Mouse (Mus musculus) testis, postnatal 14 days (tissue): ENCODE measurements around the gene Fam43b.
"Not testable (repeated sequence)": the region's sequence is repeated elsewhere in the genome, so short reads cannot be mapped to it uniquely, and the experiment has no call there.

Experiments used
- DNase-seq: peaks from one replicate; pipeline ENCODE4 v3.0.0; 2021; ENCODE audit warnings: low spot score

Fam43b gene

DNA sequence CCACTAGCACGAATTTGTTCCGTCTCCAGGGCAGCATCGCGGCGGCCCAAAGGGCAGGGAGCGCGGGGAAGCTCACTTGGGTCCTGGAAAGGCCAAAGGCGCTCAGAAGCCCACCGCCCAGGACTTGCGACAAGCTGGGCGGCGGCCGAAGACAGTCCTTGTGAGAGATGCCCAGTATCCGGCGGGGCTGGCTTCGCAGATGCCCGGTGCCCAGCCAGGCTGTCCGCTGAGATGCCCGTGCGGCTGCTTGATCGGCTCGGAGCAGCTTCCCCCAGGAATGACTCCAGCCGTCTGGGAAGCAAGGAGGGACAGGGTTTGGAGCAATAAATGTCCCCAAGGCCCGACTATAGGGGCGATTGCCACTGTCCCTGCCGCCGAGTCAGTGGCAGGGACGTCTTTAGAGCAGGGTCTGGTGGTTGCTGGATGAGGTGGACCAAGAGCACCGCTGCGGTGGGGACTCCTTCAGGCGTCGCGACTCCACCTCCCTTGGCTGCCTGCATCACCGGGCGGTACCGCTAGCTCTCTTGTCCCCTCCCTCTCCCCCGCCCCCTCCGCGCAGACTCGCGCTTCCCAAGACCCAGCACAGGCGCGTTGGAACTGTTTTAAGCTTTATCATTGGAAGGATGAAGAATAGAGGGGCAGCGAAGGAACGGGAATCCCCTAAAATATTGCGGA lies at the start of gene Fam43b:
TSS of gene Fam43b (minus strand) at position 558 of the 675 bp plus-strand sequence.
- no peak for DNase-seq

DNA sequence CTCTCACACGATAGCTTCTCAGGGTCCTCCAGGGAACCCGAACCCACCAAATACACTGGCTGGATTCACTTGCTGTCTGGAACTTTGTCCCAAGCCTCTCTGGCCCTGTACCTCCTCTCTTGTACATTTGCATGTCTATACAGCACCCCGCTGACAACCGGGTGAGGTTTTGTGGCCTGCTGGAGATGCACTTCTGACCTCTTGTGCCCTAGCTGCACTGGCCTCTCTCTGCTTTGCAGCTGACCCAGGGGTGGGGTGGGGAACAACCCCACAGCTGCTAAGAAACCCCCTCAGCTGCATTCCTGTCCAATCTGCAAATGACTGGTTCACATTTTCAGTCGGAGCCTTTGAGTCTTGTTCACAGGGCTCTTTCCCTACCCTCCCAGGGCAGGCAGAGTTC lies 48.6 kb upstream of the Fam43b start:
- no peak for DNase-seq

DNA sequence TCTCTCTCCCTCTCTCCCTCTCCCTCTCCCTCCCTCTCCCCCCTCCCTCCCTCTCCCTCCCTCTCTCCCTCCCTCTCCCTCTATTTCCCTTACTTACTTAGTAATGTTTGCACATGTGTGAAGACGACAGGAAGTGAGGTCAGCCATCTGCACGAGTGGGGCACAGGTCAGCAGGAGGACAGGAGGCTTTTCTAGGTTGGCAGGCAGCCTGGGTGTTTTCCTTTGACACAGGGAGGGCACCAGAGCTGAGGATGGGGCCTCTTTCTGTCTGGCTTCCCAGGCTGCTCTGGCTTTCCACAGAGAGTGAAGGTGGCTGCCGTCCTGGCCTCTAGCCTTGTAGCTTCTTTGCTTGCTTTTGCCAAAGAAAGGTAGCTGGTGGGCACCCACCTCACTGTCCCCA lies 43.7 kb upstream of the Fam43b start:
- DNase-seq, result no peak

DNA sequence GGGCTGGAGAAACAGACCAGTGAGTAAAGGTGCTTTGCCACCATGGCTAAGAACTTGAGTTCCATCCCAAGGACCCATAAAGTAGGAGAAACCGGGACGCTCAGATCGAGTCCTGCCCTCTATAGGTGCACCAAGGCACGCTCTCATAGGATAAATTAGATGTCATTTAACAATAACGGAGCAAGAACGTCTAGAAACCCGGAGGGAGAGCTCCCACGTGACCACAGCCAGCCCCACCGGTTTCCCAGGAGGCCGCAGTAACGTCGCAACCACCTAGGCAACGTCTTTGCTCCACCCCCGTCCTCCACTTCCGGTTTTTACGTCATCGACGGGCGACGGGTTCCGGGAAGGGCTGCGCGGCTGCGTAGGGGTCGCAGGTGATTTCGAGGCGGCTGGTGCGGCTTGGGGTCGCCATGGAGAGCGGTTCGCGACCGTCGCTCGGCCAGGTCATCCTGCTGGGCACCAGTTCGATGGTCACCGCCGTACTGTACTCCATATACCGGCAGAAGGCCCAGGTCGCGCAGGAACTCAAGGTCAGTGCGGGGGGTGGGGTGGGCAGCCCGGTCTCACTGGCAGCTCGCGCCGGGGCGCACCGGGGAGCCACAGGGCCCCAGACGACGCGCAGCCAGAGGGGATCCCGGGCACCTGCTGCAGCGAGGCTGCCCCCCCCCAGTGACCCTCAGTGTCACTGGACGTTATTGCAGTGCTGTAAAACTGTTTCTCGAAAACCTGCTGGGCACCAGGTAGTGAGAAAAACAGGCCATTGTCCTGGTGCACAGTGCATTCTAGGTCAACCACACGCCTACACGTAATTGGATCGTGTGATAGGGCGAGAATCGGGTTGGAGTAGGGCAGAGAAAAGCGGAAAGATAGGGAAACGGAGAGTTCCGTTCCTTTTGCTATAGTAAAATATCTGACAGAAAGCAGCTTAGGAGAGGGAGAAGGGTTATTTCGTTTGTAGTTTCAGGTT lies 38.3 kb upstream of the Fam43b start, which contains the start of gene Mul1:
TSS of gene Mul1 (plus strand) at position 325 of the 970 bp plus-strand sequence.
- peak; percentile 97 for DNase-seq

DNA sequence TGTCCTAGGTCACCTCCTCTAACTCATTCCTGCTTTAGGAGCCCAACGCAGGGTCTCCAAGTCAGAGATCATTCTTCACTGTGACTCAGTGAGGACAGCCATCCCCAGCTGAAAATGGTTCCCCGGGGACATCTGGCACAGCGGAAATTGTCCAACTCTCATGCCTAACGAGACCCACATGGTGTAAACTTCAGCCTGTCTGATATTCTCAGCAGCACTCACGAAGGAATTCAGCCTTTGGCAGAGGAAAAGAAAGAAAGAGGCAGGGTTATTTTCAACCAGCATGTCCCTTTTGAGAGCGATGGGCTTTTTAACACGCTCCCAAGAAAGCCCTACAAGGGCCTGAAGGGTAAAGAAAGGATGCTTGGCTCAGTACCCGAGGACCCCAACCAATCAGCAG lies 35.0 kb upstream of the Fam43b start:
- DNase-seq, result no peak

DNA sequence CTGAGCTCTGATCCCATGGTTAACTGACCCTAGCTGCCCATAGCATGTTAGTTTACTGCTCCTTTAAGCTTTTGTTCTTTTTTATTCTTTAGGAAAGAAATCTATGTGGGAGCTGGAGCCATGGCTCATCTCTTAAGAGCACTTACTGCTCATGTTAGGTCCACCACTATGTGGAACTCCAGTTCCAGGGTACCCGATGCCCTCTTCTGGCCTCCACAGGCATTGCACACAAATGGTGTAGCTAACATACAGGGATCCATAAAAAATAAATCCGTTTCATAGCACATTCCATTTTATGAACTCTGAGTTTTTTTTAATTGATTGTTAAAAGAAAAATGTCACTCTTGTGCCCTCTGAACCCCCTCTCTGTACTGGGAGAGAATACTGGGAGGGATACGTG lies 33.5 kb upstream of the Fam43b start:
- DNase-seq, result no peak

DNA sequence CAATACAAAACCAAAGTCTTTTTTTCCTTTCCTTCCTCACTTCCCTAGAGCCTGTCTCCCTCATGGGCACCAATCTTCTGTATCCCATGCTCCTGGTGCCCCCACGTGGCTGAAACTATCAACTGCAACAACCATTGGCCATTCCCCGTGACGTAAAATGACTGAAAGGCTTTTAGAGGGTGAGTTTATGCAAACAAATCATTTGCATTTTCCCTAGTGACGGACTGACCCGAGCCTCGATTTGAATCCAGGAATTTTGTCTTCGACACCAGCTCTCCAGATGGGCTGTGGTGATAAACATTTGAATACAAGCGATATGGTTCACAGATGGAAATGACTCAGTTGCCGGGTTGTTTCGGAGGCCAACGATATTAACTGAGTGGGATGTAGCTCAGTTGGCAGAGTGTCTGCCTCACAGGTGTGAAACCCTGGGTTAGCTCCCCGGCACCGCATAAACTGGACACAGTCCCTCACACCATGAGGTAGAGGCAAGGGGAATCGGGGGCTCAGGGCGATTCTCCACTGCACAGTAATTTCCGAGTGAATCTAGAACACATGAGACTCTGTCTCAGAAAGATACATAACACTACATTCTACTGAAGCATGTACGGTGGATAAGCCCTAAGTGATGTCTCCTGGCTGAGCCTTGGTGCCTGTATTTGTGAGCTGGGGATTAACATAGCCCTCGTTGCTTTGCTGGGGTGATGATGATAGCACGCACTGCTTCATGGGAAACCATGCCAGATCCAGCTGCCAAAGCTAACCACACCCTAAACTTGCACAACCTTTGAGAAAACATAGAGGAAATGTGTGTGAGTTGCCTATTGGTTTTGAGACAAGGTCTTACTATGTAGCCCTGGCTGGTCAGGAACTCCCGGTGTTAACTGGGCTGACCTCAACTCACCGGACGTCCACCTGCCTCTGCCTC lies 30.7 kb upstream of the Fam43b start:
- peak; percentile 57 for DNase-seq

DNA sequence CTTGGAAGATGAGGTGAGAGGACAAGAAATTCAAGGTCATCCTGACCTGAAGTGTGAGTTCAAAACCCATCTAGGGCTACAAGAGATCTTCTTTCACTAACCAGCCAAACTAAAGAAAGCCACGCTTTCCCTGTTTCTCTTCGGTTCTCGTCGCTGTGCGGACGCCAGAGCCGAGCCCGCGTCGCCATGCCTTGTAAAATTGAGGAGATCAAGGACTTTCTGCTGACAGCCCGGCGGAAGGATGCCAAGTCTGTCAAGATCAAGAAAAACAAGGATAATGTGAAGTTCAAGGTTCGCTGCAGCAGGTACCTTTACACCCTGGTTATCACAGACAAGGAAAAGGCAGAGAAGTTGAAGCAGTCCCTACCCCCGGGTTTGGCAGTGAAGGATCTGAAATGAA lies 29.3 kb upstream of the Fam43b start:
- not testable (repeated sequence) for DNase-seq

DNA sequence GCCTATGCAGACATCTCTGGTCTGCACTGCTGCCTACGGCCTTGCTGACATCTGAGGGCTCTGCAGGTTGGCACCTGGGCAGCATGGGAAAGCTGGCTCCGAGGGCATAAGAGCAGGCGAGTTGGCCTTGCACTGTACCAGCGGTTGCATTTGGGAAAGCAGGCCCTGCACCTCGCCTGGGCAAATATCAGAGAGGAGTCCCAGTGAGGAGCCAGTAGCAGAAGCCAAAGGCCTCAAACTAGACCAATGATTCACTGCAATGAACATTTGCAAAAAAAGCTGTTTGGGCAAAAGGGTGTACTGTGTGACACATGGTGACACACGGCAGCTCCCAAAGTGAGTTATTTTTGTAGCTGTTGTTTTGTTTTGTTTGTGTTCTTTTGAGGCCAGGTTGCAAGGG lies 28.7 kb upstream of the Fam43b start:
- DNase-seq, result no peak

DNA sequence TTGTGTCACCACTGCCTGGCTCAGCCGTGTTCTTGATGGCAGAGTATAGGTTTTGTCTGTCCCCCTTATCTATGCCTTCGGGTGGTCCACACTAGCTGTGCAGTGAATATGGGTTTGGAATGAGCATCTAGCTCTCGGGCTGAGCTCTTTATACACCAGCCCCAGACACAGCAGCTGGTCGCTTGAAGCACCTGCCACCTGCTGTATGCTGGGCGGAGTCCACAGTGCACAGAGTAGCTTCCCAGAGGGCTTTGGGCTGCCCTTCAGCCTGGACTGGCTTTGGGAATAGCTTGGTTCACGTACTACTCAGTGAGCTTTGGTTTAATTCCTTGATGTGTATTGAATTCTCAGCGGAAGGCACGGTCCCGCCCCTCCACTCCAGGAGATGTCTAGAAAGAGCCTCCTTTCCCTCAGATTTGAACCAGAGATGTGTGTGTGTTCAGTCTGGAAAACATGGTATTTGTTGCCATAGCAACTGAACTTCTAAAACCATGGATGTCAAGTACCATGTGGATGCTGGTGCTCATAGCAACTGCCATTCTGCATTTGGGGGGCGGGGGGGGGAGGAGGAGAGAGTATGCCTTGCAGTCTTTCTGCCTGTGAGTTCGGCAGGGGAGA lies 22.1 kb upstream of the Fam43b start:
- DNase-seq, result no peak

DNA sequence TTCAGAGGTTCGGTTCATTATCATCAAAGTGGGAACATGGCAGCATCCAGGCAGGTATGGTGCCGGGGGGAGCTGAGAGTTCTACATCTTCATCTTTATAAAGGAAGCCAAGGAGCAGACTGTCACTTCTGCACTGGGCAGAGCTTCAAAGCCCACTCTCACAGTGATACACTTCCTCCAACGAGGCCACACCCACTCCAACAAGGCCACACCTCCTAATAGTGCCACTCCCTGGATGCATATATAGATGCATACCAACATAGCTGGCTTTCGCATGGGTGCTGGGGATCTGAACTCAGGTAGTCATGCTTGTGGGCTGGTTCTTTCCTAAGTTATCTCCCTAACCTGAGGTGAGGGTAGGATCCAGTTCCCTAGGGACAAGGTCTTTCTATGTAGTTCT lies 21.6 kb upstream of the Fam43b start:
- DNase-seq, result no peak

DNA sequence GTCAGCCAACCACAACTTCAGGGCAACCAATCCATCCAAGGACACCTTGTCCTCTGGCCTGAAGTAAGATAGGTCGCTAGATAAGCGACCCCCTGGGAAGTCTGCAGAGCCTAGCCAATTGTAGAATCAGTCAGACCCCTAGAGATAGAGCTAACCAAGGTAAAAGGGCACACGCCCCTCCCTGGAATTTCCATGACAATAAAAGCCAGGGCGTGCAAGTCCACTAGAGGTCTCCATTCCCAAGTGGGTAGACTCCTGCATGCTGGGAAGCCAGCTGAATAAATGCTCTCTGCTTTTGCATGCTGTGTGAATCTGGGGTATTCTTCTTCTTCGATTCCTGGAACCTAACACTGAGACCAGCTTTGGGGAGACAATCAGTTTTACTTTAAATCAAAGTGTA lies 20.1 kb upstream of the Fam43b start:
- DNase-seq, result no peak

DNA sequence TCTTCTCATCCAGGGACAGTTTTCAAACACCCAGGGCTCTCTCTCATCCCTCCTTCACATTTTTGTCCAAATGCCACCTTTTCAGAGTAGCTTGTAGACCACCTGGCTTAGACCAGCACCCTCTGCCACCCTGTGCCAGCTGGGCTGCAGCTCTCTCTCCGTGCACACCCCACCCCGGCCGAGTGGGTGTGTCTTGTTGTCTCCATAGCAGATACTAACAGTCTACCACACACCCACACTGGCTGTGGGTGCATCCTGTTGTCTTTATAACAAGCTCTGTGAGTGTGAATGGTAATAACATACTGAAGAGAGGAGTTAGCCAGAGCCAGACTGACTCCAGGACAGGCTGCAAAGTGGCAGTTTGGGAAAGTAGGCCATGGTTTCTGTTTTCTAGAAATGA lies 19.7 kb upstream of the Fam43b start:
- no peak for DNase-seq

DNA sequence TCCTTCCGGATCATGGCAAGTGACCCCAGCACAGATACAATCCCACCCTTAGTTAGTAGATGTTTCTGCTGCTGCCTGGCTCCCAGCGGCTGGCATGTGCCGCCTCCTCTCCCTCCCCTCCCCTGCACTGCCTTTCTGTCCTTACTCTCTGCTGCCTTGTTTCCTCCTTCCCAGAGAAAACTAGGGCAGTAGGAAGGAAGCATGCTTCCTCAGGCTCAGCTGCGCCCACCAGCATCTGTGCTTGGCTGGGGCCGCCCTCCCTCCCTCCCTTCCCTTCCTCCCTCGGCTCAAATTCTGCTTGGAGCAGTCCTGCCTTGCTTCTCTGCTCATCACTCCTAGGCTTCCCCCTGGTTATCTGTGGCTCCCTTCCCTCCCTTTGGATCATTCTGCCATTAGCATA lies 18.4 kb upstream of the Fam43b start:
- DNase-seq, result no peak

DNA sequence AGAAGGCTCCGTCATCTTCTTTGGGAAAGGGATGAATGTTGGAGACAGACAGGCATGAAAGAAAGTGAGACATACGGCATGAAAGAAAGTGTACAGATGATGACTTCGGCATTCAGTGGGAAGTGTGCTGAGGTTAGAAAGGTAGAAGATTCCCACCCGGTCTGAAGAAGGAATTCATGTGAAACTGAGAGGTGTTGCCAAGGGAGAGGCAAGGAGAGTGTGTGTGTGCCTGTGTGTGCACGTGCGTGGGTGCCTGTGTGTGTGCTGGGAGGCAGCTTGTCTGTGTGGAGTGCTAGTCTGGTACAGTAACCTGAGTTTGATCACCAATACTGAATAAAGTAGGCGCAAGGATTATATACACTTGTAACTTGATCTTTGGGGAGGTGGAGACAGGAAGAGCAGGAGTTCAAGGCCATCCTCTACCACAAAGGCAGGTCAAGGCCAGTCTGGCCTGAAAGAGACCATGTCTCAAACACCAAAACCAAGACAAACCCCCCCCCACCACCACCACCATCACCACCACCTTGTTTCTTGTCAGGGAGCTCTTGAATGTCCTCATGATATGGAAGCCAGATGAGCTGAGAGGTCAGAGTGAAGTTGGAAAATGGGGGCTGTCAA lies 15.3 kb upstream of the Fam43b start:
- no peak for DNase-seq

DNA sequence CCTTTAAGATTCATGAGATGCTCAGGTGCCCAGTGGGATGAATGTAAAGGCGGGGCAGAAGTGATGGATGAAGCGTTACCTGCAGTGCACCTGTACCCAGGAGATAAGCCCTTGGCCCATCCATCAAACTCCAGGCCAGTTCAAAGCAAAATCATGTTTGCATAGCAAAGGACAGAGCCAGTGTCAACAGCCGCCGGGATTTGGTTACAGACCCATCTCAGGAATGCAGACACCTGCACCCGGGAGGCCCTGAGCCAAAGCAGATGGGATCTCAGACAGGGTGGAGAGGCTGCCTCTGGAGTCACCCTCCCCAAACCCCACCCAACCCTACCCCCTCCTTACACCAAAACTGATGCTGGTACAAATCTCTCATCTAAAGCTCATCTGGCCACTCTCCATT lies 14.7 kb upstream of the Fam43b start:
- DNase-seq, result no peak

DNA sequence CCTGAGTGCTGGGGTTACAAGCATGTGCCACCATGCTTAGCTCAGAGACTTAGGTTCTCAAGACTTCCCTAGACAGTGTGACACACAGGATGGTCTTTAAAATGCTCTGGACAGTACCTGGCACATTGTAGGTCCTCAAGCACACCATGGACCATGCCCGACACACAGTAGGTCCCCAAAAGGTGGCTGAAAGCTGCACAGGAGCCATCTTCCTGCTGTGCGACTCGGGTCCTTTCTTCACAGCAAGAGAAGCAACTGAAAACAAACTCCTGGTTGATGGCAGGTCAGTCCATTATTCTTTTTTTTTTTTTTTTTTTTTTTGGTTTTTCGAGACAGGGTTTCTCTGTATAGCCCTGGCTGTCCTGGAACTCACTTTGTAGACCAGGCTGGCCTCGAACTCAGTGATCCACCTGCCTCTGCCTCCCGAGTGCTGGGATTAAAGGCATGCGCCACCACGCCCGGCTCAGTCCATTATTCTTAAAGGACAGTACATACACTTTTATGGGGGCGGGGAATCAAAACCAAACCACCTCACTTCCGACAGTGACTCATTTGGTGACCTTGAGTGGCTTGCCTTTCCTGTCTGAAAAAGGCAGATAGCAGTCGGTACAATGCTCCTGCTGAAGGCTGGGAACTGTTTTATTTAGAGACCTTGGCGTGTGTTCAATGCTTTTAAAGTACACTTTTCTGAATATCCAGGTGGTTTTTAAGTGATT lies 11.3 kb upstream of the Fam43b start:
- no peak for DNase-seq

DNA sequence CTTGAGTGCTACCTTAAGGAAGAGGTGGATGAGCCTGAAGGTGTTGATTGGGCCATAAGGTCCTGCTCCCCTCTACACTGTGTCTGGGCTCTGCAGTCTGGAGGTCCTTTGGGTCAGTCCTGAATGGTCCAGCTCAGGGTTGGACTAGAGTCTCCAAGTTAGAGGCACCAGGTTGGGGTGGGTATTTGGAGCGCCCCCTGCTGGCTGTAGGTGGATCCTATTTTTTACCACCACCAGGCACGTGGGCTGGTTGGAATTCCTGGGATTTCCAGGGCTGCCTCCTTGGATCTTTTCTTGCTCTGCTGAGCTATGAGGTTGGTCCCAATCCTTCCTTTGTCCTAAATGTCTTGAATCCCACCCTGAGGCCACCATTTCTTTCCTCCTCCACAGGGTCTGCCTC lies 8.5 kb upstream of the Fam43b start:
- DNase-seq, result peak; percentile 39

DNA sequence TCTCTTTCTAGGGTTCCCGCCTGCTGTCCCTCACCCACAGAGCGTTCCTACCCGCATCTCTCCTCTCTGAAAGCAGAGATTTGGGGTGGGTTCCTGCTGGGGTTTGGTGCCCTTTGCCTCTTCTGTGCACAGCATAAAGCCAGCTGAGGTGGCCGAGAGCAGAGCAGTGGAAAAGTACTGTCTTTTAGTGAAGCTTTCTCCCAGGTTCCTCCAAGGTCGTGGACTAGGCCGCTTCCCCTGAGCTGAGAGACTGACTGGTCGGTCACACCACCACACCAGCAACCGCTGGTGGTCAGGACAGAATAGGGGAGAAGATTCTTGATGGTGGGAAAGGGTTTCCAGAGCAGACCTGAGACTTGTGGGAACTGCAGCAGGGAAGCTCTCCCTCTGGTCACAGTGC lies 383 bp upstream of the Fam43b start:
- DNase-seq, result no peak

DNA sequence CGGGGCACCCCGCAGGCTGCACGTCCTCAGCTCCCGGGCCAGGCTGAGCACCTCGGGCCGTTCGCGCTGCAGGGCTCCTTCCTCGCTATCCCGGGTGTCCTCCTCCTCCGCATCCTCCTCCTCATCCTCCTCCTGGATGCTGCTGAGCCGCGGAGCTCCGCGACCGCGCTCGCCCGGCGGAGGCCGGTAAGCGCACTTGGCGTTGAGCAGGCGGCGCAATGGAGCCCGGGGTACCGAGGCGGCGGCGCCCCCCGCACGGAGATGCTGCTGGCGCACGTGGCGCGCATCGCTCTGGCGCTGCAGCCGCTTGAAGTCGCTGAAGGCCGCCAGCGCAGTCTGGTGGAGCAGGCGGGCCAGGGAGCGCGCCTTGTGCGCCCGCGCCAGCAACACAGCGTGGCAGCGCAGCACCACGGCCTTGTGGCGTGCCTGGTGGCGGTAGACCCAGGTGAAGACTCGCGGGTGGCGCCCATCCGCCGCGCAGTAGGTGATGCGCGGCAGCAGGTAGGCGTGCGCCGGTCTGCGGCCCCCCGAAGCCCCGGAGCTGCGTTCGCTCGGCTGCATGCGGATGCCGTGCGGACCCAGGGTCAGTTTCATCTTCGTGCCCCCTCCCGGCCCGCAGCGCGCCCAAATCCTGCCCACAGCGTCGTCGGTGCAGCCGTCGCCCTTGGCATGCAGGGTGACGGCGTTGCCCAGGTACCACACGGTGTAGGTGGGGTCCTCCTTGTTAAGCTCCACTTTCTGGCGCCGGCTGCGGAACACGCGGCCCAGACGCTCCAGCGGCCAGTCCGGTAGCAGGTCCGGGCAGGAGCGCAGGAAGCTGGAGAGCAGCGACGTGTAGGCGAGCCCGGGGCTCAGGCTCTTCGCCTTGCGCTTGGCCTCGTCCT lies 999 bp downstream of the Fam43b start:
- no peak for DNase-seq
